Mouse (Mus musculus): Measurements from ENCODE around the gene Zbtb12.

The Zbtb12 gene

DNA sequence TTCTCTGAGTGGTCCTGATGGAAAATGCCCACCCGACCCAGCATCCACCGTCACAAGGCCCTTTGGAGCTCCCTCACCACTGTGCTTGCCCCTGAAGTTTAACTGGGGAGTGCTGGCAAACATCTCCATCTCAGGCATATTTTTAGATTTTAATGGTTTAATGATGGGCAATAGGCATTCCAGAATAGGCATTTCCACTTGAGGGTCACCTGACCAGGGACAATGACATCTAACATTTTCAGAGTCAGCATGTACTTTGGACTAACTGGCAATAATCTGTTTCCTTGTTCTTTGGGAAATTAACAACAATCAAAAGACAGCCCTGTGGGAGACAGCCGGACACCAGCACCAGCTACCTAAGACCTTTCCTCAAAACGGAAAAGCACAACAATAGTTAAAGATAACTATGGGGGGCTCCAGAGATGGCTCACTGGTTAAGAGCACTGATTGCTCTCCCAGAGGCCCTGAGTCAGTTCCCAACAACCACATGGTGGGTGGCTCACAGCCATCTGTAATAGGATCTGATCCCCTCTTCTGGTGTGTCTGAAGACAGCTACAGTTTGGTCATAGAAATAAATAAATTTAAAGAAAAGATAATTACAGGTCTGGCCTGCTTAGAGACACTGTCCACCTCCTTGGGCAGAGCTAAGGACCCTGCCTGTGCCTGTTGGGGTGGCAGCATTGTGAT is 64.0 kb downstream of the Zbtb12 start:
- DNase-seq (ENCODE audit: inconsistent age in 2 of 2, low spot score in 1 of 2) = no peak

- DNase-seq (ENCODE audit: inconsistent age in 2 of 2, low spot score in 1 of 2) = no peak
These were observed 65.1 kb downstream of the Zbtb12 start for GRCm38 (mm10) chr17:34944362-34944761.

Data from adrenal gland, adult (tissue).